Mouse (Mus musculus): ENCODE results near the gene Psd. TPM values are rescaled to one million over a fixed set of nuclear protein-coding genes. Genes with fewer than 3 reads are reported as not detected.

The Psd gene
- polyA plus RNA-seq, 1 experiment from 2014 or later, result 6.0 TPM

DNA sequence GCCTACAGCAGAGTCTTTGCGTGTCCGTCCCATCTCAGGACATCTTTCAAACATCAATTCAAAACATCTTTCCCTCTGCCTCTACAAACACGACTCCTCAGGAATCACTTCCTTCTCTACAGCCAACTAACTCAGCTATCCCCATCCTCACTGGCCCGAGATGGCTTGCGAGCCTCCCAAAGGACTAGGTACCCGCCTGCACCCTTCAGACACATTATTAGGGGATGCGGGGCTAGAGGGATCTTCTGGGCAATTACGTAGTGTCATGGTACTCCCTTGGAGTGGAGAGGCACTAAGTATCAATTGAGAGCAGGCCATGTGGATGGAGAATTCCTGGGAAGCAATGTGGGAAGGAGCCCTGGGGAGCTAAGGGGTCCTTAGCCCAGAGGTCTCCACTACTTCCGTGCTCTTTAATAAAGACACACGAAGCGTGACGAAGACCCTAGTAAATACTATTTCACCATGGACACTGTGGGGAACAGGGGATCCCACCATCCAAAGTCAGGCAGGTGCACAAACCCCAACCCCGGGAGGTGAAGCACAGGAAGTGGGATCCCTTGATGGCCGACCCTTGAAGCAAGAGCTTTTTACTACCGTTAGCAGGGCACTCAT lies 10.9 kb upstream of the Psd start:
- no peaks in the 10 kb centered on the region for H3K9me3 ChIP-seq
- H3K36me3 ChIP-seq, result no peaks in the 10 kb centered on the region
- ATAC-seq (ENCODE audit: insufficient number of reproducible peaks, insufficient read depth, low FRiP score, low TSS enrichment, low read depth), result peak; percentile 17; the same call in 1 of the 2 replicates
- peak overlapping the region; percentile 72 for H3K4me3 ChIP-seq
- 34% methylated on average over 15 of the region's 15 CpGs for whole genome bisulfite sequencing
- H3K27ac ChIP-seq, result no peak overlapping the region
- H3K9ac ChIP-seq, result peak overlapping the region; percentile 82
- no peaks in the 10 kb centered on the region for H3K27me3 ChIP-seq
- peak overlapping the region; percentile 78 for H3K4me2 ChIP-seq
- peaks cover 21% of the 10 kb centered on the region for H3K4me1 ChIP-seq

DNA sequence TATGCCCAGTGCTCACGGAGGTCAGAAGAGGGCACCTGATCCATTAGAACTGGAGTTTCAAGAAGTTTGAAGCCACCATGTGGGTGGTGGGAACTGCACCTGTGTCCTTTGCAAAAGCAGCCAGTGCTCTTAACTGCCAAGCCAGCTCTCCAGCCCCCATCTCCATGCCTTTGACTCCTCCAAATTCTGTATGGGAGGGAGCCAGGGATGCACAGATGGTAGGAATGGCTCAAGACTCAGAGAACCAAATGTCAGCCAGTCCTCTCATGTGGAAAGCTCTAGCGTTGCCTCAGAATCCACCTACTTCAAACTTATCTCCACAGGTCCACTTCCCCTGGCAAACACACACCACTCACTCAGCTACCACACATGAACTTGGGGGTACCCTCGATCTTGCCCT lies 7.0 kb upstream of the Psd start:
- Histone ChIP-seq H3K36me3 (peaks cover 19% of the 10 kb centered on the region), H3K27ac (no peak overlapping the region), H3K4me2 (no peak overlapping the region), H3K9ac (no peak overlapping the region), H3K4me1 (peaks cover 26% of the 10 kb centered on the region), H3K4me3 (no peak overlapping the region), H3K9me3 (no peaks in the 10 kb centered on the region), H3K27me3 (peaks cover 12% of the 10 kb centered on the region)
- 91% methylated on average over 3 of the region's 3 CpGs for WGBS
- no peak for ATAC-seq (ENCODE audit: insufficient number of reproducible peaks, insufficient read depth, low FRiP score, low TSS enrichment, low read depth)

DNA sequence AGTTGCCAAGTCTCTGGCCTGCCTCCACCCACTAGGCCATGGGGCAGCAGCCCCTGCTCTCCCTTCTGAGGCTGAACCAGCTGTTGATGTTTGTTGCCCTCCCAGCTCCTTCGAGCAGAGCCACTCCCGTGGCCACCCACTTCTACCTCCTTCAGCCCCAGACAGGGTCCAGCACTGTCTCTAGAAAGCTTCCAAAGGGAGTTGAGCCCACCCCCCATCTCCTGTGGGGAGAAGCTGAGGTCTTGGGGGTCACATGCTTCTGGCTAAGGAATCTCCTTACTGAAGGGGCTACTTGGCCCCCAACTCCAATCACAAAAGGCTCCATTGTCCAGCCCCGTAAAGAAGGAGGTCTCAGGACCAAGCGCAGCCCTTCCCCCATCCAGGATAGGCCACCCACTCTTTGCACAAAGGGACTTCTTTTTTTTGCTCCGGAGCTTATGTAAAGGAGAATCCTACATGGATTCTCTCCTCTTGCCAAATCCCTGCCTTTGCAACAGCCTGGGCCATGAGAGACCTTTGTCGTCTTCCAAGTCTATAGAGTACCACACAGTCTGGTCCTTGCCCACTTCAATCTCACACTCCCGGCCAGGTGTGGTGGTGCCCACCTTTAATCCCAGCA lies 5.9 kb upstream of the Psd start:
- 0 out of 2 replicates have a peak overlapping the region, but pooled peaks have one; percentile 11 for H3K9ac ChIP-seq
- 36% methylated on average over 7 of the region's 7 CpGs for WGBS
- peaks cover 25% of the 10 kb centered on the region for H3K4me1 ChIP-seq
- no peak for ATAC-seq (ENCODE audit: insufficient number of reproducible peaks, insufficient read depth, low FRiP score, low TSS enrichment, low read depth)
- H3K27me3 ChIP-seq, result peaks cover 12% of the 10 kb centered on the region
- peaks cover 19% of the 10 kb centered on the region for H3K36me3 ChIP-seq
- H3K4me2 ChIP-seq, result no peak overlapping the region
- H3K4me3 ChIP-seq, result no peak overlapping the region
- no peaks in the 10 kb centered on the region for H3K9me3 ChIP-seq
- no peak overlapping the region for H3K27ac ChIP-seq

DNA sequence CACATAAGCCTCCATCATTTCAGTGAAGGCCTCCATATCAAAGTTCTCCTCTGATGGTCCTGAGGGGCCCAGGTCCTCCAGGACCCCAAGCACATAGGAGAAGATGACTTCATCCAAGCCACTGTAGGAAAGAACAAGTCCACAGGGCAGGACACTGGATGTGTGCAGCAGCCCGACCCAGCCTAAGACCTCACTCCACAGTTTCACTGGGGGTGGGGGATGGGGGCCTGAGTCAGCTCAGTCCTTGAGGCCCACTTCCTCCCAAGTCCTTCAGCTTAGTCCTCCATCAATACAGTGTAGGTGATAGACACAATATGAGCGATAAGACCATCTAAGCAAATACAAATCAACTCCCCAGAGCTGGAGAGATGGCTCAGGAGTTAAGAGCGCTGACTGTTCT lies 5.0 kb upstream of the Psd start:
- 78% methylated on average over 3 of the region's 3 CpGs for WGBS
- H3K27me3 ChIP-seq, result peaks cover 16% of the 10 kb centered on the region
- no peak overlapping the region for H3K4me2 ChIP-seq
- H3K27ac ChIP-seq, result no peak overlapping the region
- no peak overlapping the region for H3K4me3 ChIP-seq
- no peak overlapping the region for H3K9ac ChIP-seq
- H3K4me1 ChIP-seq, result peaks cover 25% of the 10 kb centered on the region
- H3K36me3 ChIP-seq, result peaks cover 19% of the 10 kb centered on the region
- ATAC-seq (ENCODE audit: insufficient number of reproducible peaks, insufficient read depth, low FRiP score, low TSS enrichment, low read depth), result no peak
- H3K9me3 ChIP-seq, result no peaks in the 10 kb centered on the region

DNA sequence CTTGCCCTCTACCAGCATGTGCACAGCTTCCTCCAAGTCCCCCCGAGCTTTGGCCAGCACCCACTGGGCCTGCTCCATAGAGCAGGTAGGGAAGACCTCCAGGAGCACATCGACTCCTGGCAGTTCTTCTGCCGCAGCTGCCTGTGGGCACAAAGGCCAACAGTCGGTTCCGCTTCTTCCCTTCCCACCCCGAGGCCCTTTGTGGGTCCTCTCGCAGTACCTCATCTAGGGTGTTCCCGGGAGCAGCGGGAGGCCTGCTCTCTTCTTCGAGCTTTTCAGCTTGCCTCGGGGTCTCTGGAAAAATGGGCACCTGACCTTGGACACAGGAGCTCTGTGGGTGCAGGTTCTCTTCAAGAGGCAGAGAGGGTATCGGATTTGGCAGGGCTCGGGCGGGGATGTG lies 4.4 kb upstream of the Psd start:
- Histone ChIP-seq H3K4me1 (peaks cover 30% of the 10 kb centered on the region), H3K4me2 (no peak overlapping the region), H3K9ac (no peak overlapping the region), H3K27ac (no peak overlapping the region), H3K27me3 (peaks cover 22% of the 10 kb centered on the region), H3K9me3 (no peaks in the 10 kb centered on the region), H3K36me3 (peaks cover 19% of the 10 kb centered on the region), H3K4me3 (no peak overlapping the region)
- no peak for ATAC-seq (ENCODE audit: insufficient number of reproducible peaks, insufficient read depth, low FRiP score, low TSS enrichment, low read depth)
- 89% methylated on average over 14 of the region's 14 CpGs for WGBS

DNA sequence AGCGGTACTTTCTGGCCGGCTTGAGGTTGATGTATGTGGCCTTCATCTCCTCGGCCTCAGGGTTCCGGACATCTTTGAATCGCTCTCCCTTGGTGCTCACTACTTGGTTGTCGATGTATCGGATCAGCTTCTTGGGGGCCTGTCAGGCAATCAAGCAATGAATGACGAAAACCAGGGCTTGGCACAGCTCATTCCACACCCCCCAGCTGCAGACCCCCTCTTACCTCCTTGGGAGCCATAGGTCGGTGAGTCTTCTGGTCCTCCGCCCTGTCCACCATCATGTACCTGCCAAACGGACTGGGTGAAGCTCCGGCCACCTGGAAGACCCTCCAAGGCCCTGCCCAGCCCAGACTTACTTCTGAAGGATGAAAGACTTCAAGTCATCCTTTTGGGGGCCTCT lies 3.7 kb upstream of the Psd start:
- 95% methylated on average over 12 of the region's 12 CpGs for WGBS
- Histone ChIP-seq H3K9me3 (no peaks in the 10 kb centered on the region), H3K27ac (no peak overlapping the region), H3K4me1 (peaks cover 30% of the 10 kb centered on the region), H3K4me2 (no peak overlapping the region), H3K27me3 (peaks cover 29% of the 10 kb centered on the region), H3K4me3 (no peak overlapping the region), H3K36me3 (peaks cover 19% of the 10 kb centered on the region), H3K9ac (no peak overlapping the region)
- ATAC-seq (ENCODE audit: insufficient number of reproducible peaks, insufficient read depth, low FRiP score, low TSS enrichment, low read depth), result no peak

DNA sequence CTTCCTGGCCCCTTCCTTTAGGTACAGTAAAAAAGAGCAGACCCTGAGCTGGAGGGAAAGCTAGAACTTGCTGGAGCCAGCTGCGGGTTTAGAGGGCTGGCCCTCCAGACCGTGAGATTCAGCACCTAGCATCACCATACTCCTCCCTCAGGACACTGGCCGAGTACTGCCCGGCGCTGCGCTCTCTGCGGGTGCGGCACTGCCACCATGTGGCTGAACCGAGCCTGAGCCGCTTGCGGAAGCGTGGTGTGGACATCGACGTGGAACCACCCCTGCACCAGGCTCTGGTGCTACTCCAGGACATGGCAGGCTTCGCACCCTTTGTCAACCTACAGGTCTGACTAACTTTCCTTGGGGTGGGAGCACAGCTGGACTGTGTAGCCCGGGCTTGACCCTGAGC lies 3.0 kb upstream of the Psd start:
- Histone ChIP-seq H3K9ac (no peak overlapping the region), H3K27ac (no peak overlapping the region), H3K4me3 (0 out of 2 replicates have a peak overlapping the region, but pooled peaks have one; percentile 11), H3K4me2 (peak overlapping the region; percentile 100), H3K9me3 (no peaks in the 10 kb centered on the region), H3K27me3 (peaks cover 36% of the 10 kb centered on the region), H3K36me3 (peaks cover 19% of the 10 kb centered on the region), H3K4me1 (peaks cover 30% of the 10 kb centered on the region)
- no peak for ATAC-seq (ENCODE audit: insufficient number of reproducible peaks, insufficient read depth, low FRiP score, low TSS enrichment, low read depth)
- 6% methylated on average over 16 of the region's 16 CpGs for WGBS

DNA sequence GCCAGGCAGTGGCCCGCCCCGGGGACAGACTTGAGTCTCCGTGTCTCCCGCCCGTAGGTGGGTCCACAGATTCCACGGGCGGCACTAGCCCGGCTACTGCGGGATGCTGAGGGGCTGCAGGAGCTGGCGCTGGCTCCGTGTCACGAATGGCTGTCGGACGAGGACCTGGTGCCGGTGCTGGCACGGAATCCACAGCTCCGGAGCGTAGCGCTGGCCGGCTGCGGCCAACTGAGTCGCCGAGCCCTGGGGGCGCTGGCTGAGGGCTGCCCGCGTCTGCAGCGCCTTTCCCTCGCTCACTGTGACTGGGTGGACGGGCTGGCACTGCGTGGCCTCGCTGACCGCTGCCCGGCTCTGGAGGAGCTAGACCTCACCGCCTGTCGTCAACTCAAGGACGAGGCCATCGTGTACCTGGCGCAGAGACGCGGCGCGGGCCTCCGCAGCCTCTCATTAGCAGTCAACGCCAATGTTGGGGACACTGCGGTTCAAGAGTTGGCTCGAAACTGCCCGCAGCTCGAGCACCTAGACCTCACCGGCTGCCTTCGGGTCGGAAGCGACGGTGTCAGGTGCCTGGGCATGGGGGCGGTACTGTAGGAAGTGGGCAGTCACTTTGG lies 2.2 kb upstream of the Psd start:
- Histone ChIP-seq H3K9me3 (no peaks in the 10 kb centered on the region), H3K4me3 (peak overlapping the region; percentile 73), H3K27ac (peak overlapping the region; percentile 86), H3K4me2 (peak overlapping the region; percentile 100), H3K4me1 (peaks cover 30% of the 10 kb centered on the region), H3K27me3 (peaks cover 44% of the 10 kb centered on the region), H3K36me3 (peaks cover 19% of the 10 kb centered on the region), H3K9ac (peak overlapping the region; percentile 78)
- WGBS, result 2% methylated on average over 54 of the region's 54 CpGs
- no peak; the same call in 1 of the 2 replicates for ATAC-seq (ENCODE audit: insufficient number of reproducible peaks, insufficient read depth, low FRiP score, low TSS enrichment, low read depth)

DNA sequence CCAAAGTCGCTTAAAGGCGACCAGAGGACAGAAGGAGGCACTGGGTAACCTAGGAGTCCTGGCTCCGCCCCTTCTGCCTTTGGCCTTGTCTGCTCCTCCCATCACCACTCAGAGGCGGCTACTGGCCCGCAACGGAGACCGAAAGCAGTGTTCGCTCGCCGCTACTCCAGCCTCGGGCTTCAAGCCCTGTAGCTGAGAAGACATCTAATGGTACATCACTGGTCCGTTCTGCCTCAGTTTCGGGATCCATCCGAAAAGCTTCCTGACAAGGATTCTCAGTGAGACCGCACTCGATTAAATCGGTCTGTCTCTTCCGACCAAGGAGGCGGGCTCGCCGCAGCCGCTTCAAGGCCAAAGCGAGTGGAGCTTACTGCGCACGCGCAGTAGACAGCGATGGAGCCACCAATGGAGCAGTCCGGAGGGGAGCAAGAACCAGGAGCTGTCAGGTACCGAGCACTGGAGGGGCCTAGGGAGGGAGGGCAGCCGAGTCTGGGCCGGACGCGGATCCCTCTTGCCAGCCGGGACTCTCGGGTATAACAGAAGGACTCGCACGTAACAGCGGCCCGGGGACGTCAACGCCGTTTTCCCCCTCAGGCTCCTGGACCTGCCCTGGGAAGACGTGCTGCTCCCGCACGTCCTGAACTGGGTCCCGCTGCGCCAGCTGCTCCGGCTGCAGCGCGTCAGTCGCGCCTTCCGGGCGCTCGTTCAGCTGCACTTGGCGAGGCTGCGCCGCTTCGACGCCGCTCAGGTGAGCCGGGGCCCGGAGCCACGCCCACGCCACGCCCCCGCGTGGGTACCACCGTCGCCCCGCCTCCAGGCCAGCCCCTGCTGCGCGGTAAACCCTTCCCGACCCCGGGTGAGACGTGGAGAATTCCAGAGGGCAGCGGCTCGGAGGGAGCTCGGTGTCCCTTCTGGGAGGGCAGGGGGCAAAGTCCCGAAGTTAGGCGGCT lies 1.4 kb upstream of the Psd start, which contains the start of gene Fbxl15:
TSS of gene Fbxl15 (plus strand) at position 104 of the 950 bp plus-strand sequence.
- Histone ChIP-seq H3K4me2 (peak within 1 kb of the TSS; percentile 100), H3K36me3 (peaks cover 19% of the 10 kb centered on the region), H3K4me3 (peak within 1 kb of the TSS; percentile 73), H3K4me1 (peaks cover 30% of the 10 kb centered on the region), H3K9me3 (no peaks in the 10 kb centered on the region), H3K9ac (peak within 1 kb of the TSS; percentile 78), H3K27ac (peak within 1 kb of the TSS; percentile 86), H3K27me3 (peaks cover 52% of the 10 kb centered on the region)
- peak; percentile 83 for ATAC-seq (ENCODE audit: insufficient number of reproducible peaks, insufficient read depth, low FRiP score, low TSS enrichment, low read depth)
- WGBS, result under 1% methylated on average over 81 of the region's 81 CpGs

DNA sequence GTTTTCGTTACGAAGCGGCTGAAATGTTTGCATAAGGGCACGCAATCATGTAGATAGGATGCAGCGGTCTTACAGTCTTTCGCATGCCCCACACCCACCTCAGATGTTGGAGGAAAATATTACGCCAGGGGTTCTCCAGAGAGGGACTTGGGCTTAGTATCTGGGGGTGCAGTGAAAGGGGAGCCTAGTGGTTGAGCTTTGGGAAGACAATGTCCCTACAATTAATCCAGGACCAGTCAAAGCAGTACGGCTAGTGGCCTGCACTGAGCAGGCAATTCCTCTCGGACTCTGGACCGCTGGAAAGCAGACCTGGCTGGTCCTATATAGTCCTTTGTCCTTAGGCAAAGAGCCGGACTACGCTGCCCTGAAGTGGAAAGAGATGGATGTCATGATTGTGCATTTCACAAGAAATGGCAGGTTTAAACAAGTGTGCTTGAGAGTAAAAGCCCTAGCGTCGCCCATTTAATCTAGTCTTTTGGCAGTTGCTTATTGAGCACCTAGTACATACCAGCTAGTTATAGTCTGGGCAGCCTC lies 642 bp upstream of the Psd start:
- H3K27ac ChIP-seq, result peak overlapping the region; percentile 86
- H3K36me3 ChIP-seq, result peaks cover 19% of the 10 kb centered on the region
- H3K4me2 ChIP-seq, result peak overlapping the region; percentile 100
- 34% methylated on average over 14 of the region's 14 CpGs for WGBS
- peak overlapping the region; percentile 78 for H3K9ac ChIP-seq
- peaks cover 59% of the 10 kb centered on the region for H3K27me3 ChIP-seq
- H3K9me3 ChIP-seq, result no peaks in the 10 kb centered on the region
- ATAC-seq (ENCODE audit: insufficient number of reproducible peaks, insufficient read depth, low FRiP score, low TSS enrichment, low read depth), result no peak
- peaks cover 30% of the 10 kb centered on the region for H3K4me1 ChIP-seq
- peak overlapping the region; percentile 73 for H3K4me3 ChIP-seq

Measured in embryonic facial prominence, embryonic 13.5 days (tissue).